Comparison of ENCODE assay signal across 17 mouse cellular contexts in genomic region chr9:16402815-16403214, GRCm38 (mm10).
"Had no signal": no experiment of that assay in that cellular context is flagged by ENCODE, and none has a peak within 500 bp of the region (broad histone marks: within the 10 kb centered on the region; RNA-seq: fewer than 3 reads in every experiment).

No protein-coding gene starts in this region.

- DNase-seq: gastrocnemius, postnatal 14 days; gastrocnemius, postnatal 36 days; heart, adult 11 months; heart, adult 2 months; heart, postnatal 14 days; heart, postnatal 36 days; kidney, adult 11 months; kidney, adult 2 months; kidney, adult 9 months; kidney, postnatal 14 days; kidney, postnatal 36 days; layer of hippocampus, adult 9-11 months; layer of hippocampus, postnatal 36 days; left cerebral cortex, postnatal 4 days had no signal

- ATAC-seq: hindbrain, postnatal 0 days; intestine, embryonic 16.5 days; liver, embryonic 12.5 days had no signal
